Mouse (Mus musculus): ENCODE data around the gene Siah1b.

DNA sequence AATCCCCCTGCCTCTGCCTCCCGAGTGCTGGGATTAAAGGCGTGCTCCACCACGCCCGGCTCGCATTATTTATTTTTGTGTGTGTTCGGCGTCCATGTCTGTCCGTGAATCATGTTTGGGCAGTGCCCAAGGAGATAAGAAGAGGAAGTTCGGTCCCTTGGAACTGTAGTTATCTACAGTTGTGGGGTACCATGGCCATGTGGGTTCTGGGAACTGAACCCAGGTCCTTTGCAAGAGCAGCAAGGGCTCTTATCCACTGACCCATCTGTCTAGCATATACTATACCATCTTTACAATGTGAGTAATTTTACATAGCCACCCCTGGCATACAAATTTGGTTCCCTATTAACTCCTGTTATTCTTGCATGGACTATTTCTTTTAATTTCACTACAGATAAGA, 5.7 kb upstream of the Siah1b start:
- TF ChIP-seq EP300 (IDR thresholded peaks at IDR 0.05; ENCODE audit: low read depth), result no peak
- no peak for TF ChIP-seq CTCF (IDR thresholded peaks at IDR 0.05; ENCODE audit: low read depth)

All from heart, postnatal 0 days (tissue).